Mouse (Mus musculus) kidney, adult 9 months (tissue): ENCODE measurements around the gene Fbxw25.
"Not testable (repeated sequence)": the region's sequence is repeated elsewhere in the genome, so short reads cannot be mapped to it uniquely, and the experiment has no call there.

ENCODE experiments used
- DNase-seq: peaks from one replicate; pipeline ENCODE4 v3.0.0; 2022

Gene Fbxw25

DNA sequence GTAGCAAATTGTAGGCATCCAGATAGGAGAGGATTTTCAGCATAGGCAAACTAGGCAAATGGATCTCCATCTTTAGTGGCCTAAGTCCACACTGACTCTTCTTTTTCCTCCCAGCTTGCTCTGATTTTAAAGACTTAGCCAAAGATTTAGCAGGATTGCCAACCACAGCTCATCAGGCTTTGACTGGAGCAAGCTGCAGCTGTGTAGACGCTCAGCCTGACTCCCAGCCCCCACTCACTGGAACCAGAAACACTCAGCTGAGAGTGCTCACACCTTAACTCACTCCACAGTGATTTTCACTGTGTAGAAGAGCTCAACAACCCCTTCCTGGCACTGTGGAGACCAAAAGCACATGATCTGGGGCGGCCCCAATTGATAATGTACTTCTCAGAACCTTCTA, at the start of gene Fbxw25:
TSS of gene Fbxw25 (minus strand) at position 101 of the 400 bp plus-strand sequence.
- not testable (repeated sequence) for DNase-seq

DNA sequence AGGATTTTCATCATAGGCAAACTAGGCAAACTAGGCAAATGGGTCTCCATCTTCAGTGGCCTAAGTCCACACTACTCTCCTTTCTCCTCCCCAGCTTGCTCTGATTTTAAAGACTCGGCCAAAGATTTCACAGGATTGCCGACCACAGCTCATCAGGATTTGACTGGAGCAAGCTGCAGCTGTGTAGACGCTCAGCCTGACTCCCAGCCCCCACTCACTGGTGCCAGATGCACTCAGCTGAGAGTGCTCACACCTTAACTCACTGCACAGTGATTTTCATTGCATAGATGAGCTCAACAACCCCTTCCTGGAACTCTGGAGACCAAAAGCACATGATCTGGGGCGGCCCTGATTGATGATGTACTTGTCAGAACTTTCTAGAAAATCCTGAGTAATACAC, 38.1 kb upstream of the Fbxw25 start, which contains the start of gene Fbxw18:
TSS of gene Fbxw18 (minus strand) at position 101 of the 400 bp plus-strand sequence.
- DNase-seq = not testable (repeated sequence)

DNA sequence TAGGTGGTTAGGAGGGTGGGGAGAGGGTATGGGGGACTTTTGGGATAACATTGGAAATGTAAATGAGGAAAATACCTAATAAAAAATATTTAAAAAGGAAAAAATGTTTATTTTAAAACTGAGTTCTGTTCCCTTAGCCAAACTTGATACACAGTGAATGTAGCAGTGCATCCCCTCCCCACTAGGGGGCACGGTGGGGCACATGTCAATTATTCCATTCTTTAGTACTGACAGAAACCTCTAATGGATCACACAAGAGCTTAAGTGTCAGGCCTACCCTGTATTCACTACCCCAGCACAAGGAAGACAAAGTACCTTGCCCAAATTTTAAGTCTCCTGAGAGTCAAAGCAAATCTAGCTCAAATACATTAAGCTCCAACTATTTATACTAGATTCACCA, 20.8 kb upstream of the Fbxw25 start:
- DNase-seq = peak; percentile 71

- DNase-seq = not testable (repeated sequence)
Measured at GRCm38 (mm10) chr9:109625957-109626356, 38.5 kb downstream of the Fbxw25 start, which contains the start of gene Fbxw24. Gene Fbxw24 (minus strand): TSS chr9:109626057.

DNA sequence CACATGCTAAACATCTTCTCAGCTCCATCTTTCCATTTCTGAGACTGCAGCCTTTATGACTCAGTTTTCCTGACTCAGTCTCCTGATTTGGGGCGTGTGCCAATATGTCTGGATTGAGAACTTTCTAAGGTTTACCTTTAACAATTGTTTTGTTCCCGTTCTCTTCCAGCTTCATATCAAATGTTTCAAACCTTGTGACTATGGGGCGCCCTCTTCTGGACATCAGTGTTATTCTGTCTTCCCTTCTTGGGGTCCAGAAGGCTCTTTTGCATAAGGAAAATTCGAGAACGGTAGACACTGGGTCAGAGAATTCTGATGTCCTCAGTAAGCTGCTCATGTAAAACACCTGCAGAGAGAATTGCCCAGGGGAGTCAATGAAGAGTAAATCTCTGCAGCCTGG, 57.6 kb downstream of the Fbxw25 start:
- DNase-seq = peak; percentile 59

- peak; percentile 2 for DNase-seq
Measured at GRCm38 (mm10) chr9:109602128-109602527, 62.3 kb downstream of the Fbxw25 start.

- DNase-seq = no peak
Measured at GRCm38 (mm10) chr9:109597226-109597625, 67.2 kb downstream of the Fbxw25 start.
